Mouse (Mus musculus) MEL (cell line): ENCODE measurements around the gene Nos3.

Source experiments
- MAFK ChIP-seq: IDR thresholded peaks from 2 replicates; pipeline ENCODE4 v1.6.1; 2011; ENCODE audit warnings: low read depth, mild to moderate bottlenecking, low read length, improper control_type of control experiment, borderline replicate concordance
- MYC ChIP-seq: IDR thresholded peaks from 2 replicates; pipeline ENCODE4 v1.6.1; 2011; ENCODE audit warnings: low read depth, mild to moderate bottlenecking, low read length, improper control_type of control experiment, moderate library complexity
- TCF12 ChIP-seq: IDR thresholded peaks from 2 replicates; pipeline ENCODE4 v1.6.1; 2014; ENCODE audit warnings: low read depth, mild to moderate bottlenecking, inconsistent platforms, low read length, improper control_type of control experiment, moderate library complexity

- no peak for TF ChIP-seq MYC
- TF ChIP-seq MAFK, result no peak
- TF ChIP-seq TCF12, result no peak
These were observed 47.5 kb downstream of the Nos3 start for GRCm38 (mm10) chr5:24412063-24412462.
